Mouse (Mus musculus) liver, embryonic 14.5 days (tissue): Measurements from ENCODE around the gene Fundc1. TPM values are rescaled to one million over a fixed set of nuclear protein-coding genes. Genes with fewer than 3 reads are reported as not detected.
A peak's percentile ranks its signal among the peaks of the same experiment; 100 is the strongest.

Source experiments
- ATAC-seq: fragments of 200-750 bp; cut with Nextera tagmentation; 2 replicates; pipeline ENCODE4 v1.8.0; 2017; ENCODE audit warnings: moderate number of reproducible peaks, mild to moderate bottlenecking, moderate library complexity; ENCODE audit not compliant: insufficient read depth
- DNase-seq, 3 experiments: peaks; one replicate each; pipeline ENCODE4 v3.0.0-alpha.2; 2012 to 2013; ENCODE audit warnings: low read depth in 3 of 3, low spot score in 3 of 3
- H3K27ac ChIP-seq: fragments of 300-500 bp; sonication (generic); 2 replicates; pipeline ENCODE4 v1.5.1; 2014; ENCODE audit warnings: moderate library complexity, mild to moderate bottlenecking, control low read depth, inconsistent platforms
- H3K27me3 ChIP-seq: fragments of 300-500 bp; sonication (generic); 2 replicates; pipeline ENCODE4 v1.6.1; 2014; ENCODE audit warnings: mild to moderate bottlenecking, low read length, moderate library complexity; ENCODE audit not compliant: control insufficient read depth, insufficient read depth
- H3K36me3 ChIP-seq: fragments of 300-500 bp; sonication (generic); replicated peaks from 2 replicates; pipeline ENCODE4 v1.6.1; 2014; ENCODE audit warnings: low read depth; ENCODE audit not compliant: control insufficient read depth, insufficient read depth
- H3K4me1 ChIP-seq, 2 experiments: fragments of 200-500 bp in 1 of 2; fragments of 300-500 bp in 1 of 2; sonication (generic) in 1 of 2; replicated peaks; 2 replicates each; pipeline ENCODE4 v1.6.1; 2012 to 2014; ENCODE audit warnings: antibody characterized with exemption in 1 of 2, inconsistent platforms in 1 of 2, low read length in 1 of 2; ENCODE audit not compliant: control insufficient read depth in 2 of 2, insufficient read depth in 2 of 2
- H3K4me2 ChIP-seq: fragments of 300-500 bp; sonication (generic); 2 replicates; pipeline ENCODE4 v1.6.1; 2014; ENCODE audit warnings: low read depth, mild to moderate bottlenecking, control low read depth, moderate library complexity
- H3K4me3 ChIP-seq, 2 experiments: fragments of 200-500 bp in 1 of 2; fragments of 300-500 bp in 1 of 2; sonication (generic) in 1 of 2; 2 replicates each; pipeline ENCODE4 v1.5.1; 2012 to 2014; ENCODE audit warnings: low read depth in 2 of 2, low read length in 2 of 2, mild to moderate bottlenecking in 2 of 2, control low read depth in 1 of 2, inconsistent platforms in 1 of 2, moderate library complexity in 1 of 2; ENCODE audit not compliant: insufficient read depth in 1 of 2
- H3K9ac ChIP-seq: fragments of 300-500 bp; sonication (generic); replicated peaks from 2 replicates; pipeline ENCODE4 v1.6.1; 2014; ENCODE audit warnings: mild to moderate bottlenecking, control low read depth, moderate library complexity
- H3K9me3 ChIP-seq: fragments of 300-500 bp; sonication (generic); 2 replicates; pipeline ENCODE4 v1.6.1; 2016; ENCODE audit warnings: low read length, mixed read lengths; ENCODE audit not compliant: control insufficient read depth
- CTCF ChIP-seq: IDR thresholded peaks from 2 replicates; pipeline ENCODE4 v1.5.1; 2016; ENCODE audit warnings: antibody characterized with exemption, low read depth, control low read depth
- EP300 ChIP-seq: IDR thresholded peaks from 2 replicates; pipeline ENCODE4 v1.6.1; 2016; ENCODE audit warnings: antibody characterized with exemption, low read depth
- WGBS: fragments of 180-500 bp; shearing (Covaris S2); extraction: QIAGEN DNeasy Blood & Tissue Kit; methylation state at CpG from one replicate; pipeline ENCODE4 v1.1.7; 2014; ENCODE audit not compliant: insufficient replicate concordance; 5-methylcytosine and 5-hydroxymethylcytosine counted together
- polyA plus RNA-seq, 2 experiments: library from polyadenylated mRNA; depleted of rRNA in 1 of 2; stranded (reverse) in 1 of 2; unstranded in 1 of 2; fragments of >200 nt; fragmentation: Nextera tagmentation in 1 of 2; extraction: Ambion mirVana in 1 of 2; gene quantifications; 2 replicates each; pipeline versions ENCODE4 v1.2.1 to v1.2.3; 2012 to 2014

Gene Fundc1
- polyA plus RNA-seq (2012; rRNA removed) (4.4 and 6.0 TPM in 2 replicates), polyA plus RNA-seq (2014; fragmentation: Nextera tagmentation; extraction: Ambion mirVana) (14.8 and 18.2 TPM in 2 replicates)

DNA sequence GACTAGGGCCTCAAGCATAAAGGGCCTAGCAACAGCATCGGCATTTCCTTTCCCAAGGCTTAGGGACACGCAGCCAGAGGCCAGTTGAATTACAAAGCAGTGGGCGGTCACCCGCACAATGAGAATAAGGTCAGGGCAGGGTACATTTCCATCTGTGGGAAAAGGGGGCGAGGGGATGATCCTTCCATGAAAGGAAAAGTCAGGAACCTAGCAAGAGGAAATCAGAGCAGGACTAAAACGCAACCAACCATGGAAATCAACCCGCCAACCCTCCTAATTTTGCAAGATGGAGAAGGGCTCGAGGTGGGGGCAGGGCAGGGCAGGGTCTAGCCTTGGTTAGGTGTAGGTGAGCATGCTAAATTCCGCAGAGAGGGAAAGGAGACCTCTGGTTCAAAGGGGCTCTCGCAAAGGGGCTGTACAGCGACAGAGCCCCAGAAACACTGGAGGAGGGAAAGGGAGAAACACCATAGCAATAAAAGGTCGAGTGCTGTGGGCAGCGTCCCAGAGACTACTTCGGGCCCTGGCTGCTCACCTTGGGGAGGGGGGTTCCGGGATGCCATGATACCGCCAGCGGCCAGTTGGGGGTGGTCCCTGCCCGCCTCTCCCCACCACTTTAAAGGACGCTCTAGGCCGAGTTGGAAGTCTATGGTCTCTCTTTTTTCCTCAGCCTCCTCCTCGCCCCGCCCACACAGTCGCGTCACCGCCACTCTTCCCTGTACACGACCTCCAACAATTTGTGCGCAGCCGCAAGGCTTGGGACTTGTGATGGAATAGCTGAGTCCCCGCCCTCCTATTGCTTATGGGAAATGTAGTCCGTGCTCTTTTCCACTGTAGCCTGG lies at the start of gene Fundc1:
Gene Fundc1, minus strand, starts transcription at position 705 of the 839 bp plus-strand sequence.
- H3K27me3 ChIP-seq: no peaks in the 10 kb centered on the region
- peak within 1 kb of the TSS; percentile 66 to 96 for H3K4me3 ChIP-seq
- ATAC-seq (peak; percentile 96), DNase-seq (peak; percentile 77 to 85 (median 82))
- no peak for TF ChIP-seq CTCF
- no peak for TF ChIP-seq EP300
- H3K4me1 ChIP-seq: no peaks in the 10 kb centered on the region
- H3K27ac ChIP-seq: 0 out of 2 replicates have a peak within 1 kb of the TSS, but pooled peaks have one; percentile 3
- no peaks in the 10 kb centered on the region for H3K36me3 ChIP-seq
- 5% methylated on average over 28 of the region's 30 CpGs for WGBS
- peak within 1 kb of the TSS; percentile 62 for H3K4me2 ChIP-seq
- H3K9me3 ChIP-seq: no peaks in the 10 kb centered on the region
- peak within 1 kb of the TSS; percentile 55 for H3K9ac ChIP-seq

DNA sequence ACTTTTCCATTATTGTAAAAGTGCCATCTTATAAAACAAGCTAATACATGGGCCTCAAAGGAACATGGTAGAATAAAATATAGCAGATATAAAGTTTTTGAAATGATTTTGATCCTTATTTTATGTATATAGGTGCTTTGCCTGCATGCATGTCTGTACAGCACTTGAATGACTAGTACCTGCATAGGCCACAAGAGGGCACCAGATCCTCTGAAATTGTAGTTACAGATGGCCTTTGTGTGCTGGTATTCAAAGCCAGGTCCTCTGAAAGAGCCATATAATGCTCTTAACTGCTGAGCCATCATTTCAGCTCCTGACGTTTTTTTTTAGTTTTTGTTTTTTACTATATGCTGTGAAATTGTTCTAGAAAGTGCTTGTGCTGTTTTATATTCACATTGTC lies 39.1 kb upstream of the Fundc1 start:
- Histone ChIP-seq H3K4me2 (no peak overlapping the region), H3K36me3 (no peaks in the 10 kb centered on the region), H3K27ac (no peak overlapping the region), H3K9me3 (no peaks in the 10 kb centered on the region), H3K4me1 (no peaks in the 10 kb centered on the region), H3K27me3 (no peaks in the 10 kb centered on the region), H3K9ac (no peak overlapping the region), H3K4me3 (no peak overlapping the region)
- DNase-seq (no peak), ATAC-seq (no peak)
- peak; percentile 30; the same call in 1 of the 2 replicates for TF ChIP-seq CTCF
- TF ChIP-seq EP300: no peak
- WGBS: 27% methylated on average over 1 of the region's 1 CpGs

DNA sequence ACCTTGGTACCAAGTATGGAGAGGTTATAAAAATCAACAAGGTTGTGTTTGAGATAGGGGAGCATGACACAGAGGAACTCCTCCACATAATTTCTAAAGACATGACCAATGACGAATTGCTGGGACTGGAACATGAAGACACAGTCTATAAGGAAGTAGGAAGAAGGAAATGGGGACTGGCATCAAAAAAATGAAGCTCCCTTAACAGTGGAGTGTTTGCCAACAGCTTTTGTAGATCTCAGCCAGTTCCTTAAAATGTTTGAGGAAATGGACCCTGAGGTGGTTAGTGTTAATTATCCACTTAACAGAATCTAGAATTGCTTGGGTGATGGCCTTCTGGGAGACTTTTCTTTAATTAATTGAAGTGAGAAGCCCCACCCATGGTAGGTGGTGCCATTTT lies 36.6 kb upstream of the Fundc1 start:
- no peak for DNase-seq
- Histone ChIP-seq H3K27ac (no peak overlapping the region), H3K4me3 (no peak overlapping the region), H3K4me2 (no peak overlapping the region), H3K9me3 (no peaks in the 10 kb centered on the region), H3K9ac (no peak overlapping the region), H3K27me3 (no peaks in the 10 kb centered on the region), H3K4me1 (no peaks in the 10 kb centered on the region), H3K36me3 (no peaks in the 10 kb centered on the region)
- ATAC-seq: no peak
- 33% methylated on average over 1 of the region's 1 CpGs for WGBS
- no peak for TF ChIP-seq CTCF
- TF ChIP-seq EP300: no peak

DNA sequence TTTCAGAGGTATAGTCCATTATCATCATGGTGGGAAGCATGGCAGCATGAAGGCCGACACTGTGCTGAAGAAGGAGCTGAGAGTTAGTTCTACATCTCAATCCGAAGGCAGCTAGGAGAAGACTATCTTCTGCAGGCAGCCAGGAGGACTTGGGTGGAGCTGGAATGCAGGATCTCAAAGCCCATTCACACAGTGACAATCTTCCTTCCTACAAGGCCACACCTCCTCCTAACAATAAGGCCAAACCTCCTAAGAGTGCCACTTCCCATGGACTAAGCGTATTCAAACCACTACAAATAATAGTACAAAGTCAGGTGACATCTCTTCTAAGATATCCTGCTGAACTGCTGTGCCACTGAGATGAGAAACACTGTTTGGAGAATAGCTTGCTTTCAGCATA lies 35.5 kb upstream of the Fundc1 start:
- Histone ChIP-seq H3K4me2 (no peak overlapping the region), H3K9me3 (no peaks in the 10 kb centered on the region), H3K4me1 (no peaks in the 10 kb centered on the region), H3K36me3 (no peaks in the 10 kb centered on the region), H3K27ac (no peak overlapping the region), H3K9ac (no peak overlapping the region), H3K4me3 (no peak overlapping the region), H3K27me3 (no peaks in the 10 kb centered on the region)
- no peak for ATAC-seq
- DNase-seq: no peak
- 43% methylated on average over 3 of the region's 3 CpGs for WGBS
- TF ChIP-seq CTCF (no peak), EP300 (no peak)

DNA sequence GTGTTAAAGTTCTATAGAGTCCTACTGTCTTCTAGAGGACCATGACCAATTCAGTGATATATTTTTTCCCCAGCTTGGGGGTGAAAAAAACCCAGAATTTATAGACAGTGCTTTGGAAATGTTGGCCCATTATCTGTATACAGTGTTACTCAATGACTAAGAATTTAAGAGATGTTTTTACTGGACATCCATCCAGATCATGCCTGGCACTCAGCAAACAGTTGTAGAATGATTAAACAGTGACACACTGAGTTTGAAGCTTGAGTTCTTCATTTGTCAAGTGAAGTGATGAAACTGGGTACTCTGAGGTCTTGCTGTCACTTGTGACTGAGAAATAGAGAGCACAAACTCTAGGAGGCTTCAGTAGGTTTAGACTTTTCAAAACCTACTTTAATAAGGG lies 21.2 kb upstream of the Fundc1 start:
- Histone ChIP-seq H3K36me3 (no peaks in the 10 kb centered on the region), H3K9ac (no peak overlapping the region), H3K27me3 (no peaks in the 10 kb centered on the region), H3K27ac (no peak overlapping the region), H3K9me3 (no peaks in the 10 kb centered on the region), H3K4me2 (no peak overlapping the region), H3K4me3 (no peak overlapping the region), H3K4me1 (no peaks in the 10 kb centered on the region)
- DNase-seq (no peak), ATAC-seq (no peak)
- TF ChIP-seq CTCF (no peak), EP300 (no peak)
